Mouse (Mus musculus) embryonic facial prominence, embryonic 10.5 days (tissue): ENCODE measurements around the gene Acbd5. TPM values are rescaled to one million over a fixed set of nuclear protein-coding genes. Genes with fewer than 3 reads are reported as not detected.

Source experiments
- DNase-seq: peaks from one replicate; pipeline ENCODE4 v3.0.0-alpha.2; 2017; ENCODE audit warnings: low spot score
- H3K27ac ChIP-seq: fragments of 300-500 bp; sonication (generic); replicated peaks from 2 replicates; pipeline ENCODE4 v1.5.1; 2016; ENCODE audit warnings: mild to moderate bottlenecking
- H3K27me3 ChIP-seq: fragments of 300-500 bp; sonication (generic); replicated peaks from 2 replicates; pipeline ENCODE4 v1.6.1; 2016; ENCODE audit warnings: low read depth, mild to moderate bottlenecking; ENCODE audit not compliant: poor library complexity, severe bottlenecking
- H3K36me3 ChIP-seq: fragments of 300-500 bp; sonication (generic); replicated peaks from 2 replicates; pipeline ENCODE4 v1.6.1; 2016; ENCODE audit warnings: mild to moderate bottlenecking, moderate library complexity
- H3K4me1 ChIP-seq: fragments of 300-500 bp; sonication (generic); 2 replicates; pipeline ENCODE4 v1.6.1; 2016
- H3K4me3 ChIP-seq: fragments of 300-500 bp; sonication (generic); 2 replicates; pipeline ENCODE4 v1.5.1; 2016; ENCODE audit warnings: mild to moderate bottlenecking, moderate library complexity
- H3K9me3 ChIP-seq: fragments of 300-500 bp; sonication (generic); 2 replicates; pipeline ENCODE4 v1.6.1; 2016; ENCODE audit warnings: mild to moderate bottlenecking
- WGBS: fragments of 180-500 bp; shearing (Covaris S2); methylation state at CpG from one replicate; pipeline ENCODE4 v1.1.7; 2016; 5-methylcytosine and 5-hydroxymethylcytosine counted together
- polyA plus RNA-seq: library from polyadenylated mRNA; unstranded; fragments of >200 nt; fragmentation: Nextera tagmentation; extraction: Ambion mirVana; gene quantifications from 2 replicates; pipeline ENCODE4 v1.2.1, GENCODE M21; 2016

The Acbd5 gene
- 28.5 and 29.2 TPM in 2 replicates for polyA plus RNA-seq

GRCm38 (mm10) chr2:23067552-23068369, at the start of gene Acbd5:
Gene Acbd5 (plus strand): TSS chr2:23068167.
- no peaks in the 10 kb centered on the region for H3K27me3 ChIP-seq
- H3K36me3 ChIP-seq = peaks cover 3% of the 10 kb centered on the region; the same call in 1 of the 2 replicates
- no peaks in the 10 kb centered on the region for H3K9me3 ChIP-seq
- peak within 1 kb of the TSS; percentile 89 for H3K27ac ChIP-seq
- peak; percentile 95 for DNase-seq
- H3K4me3 ChIP-seq = peak within 1 kb of the TSS; percentile 80
- 0 out of 2 replicates have a peak, but pooled peaks cover 3% of the 10 kb centered on the region for H3K4me1 ChIP-seq
- 4% methylated on average over 34 of the region's 34 CpGs for WGBS

- Histone ChIP-seq H3K27me3 (no peaks in the 10 kb centered on the region), H3K27ac (no peak overlapping the region), H3K4me3 (no peak overlapping the region), H3K4me1 (peaks cover 11% of the 10 kb centered on the region; the same call in 1 of the 2 replicates), H3K9me3 (no peaks in the 10 kb centered on the region), H3K36me3 (peaks cover 11% of the 10 kb centered on the region)
- DNase-seq = no peak
- WGBS = 92% methylated on average over 2 of the region's 2 CpGs
Measured at GRCm38 (mm10) chr2:23019170-23019569, 48.8 kb upstream of the Acbd5 start.

GRCm38 (mm10) chr2:23021320-23021719, 46.6 kb upstream of the Acbd5 start:
- H3K9me3 ChIP-seq = no peaks in the 10 kb centered on the region
- H3K27me3 ChIP-seq = no peaks in the 10 kb centered on the region
- peaks cover 11% of the 10 kb centered on the region for H3K36me3 ChIP-seq
- H3K4me1 ChIP-seq = 0 out of 2 replicates have a peak, but pooled peaks cover 2% of the 10 kb centered on the region
- no peak overlapping the region for H3K4me3 ChIP-seq
- DNase-seq = no peak
- WGBS = 88% methylated on average over 4 of the region's 4 CpGs
- H3K27ac ChIP-seq = no peak overlapping the region

GRCm38 (mm10) chr2:23021721-23022120, 46.2 kb upstream of the Acbd5 start:
- no peaks in the 10 kb centered on the region for H3K9me3 ChIP-seq
- no peak overlapping the region for H3K4me3 ChIP-seq
- no peak overlapping the region for H3K27ac ChIP-seq
- H3K36me3 ChIP-seq = peaks cover 11% of the 10 kb centered on the region
- 0 out of 2 replicates have a peak, but pooled peaks cover 2% of the 10 kb centered on the region for H3K4me1 ChIP-seq
- H3K27me3 ChIP-seq = no peaks in the 10 kb centered on the region
- WGBS = 67% methylated on average over 4 of the region's 4 CpGs
- DNase-seq = no peak

GRCm38 (mm10) chr2:23023023-23023422, 44.9 kb upstream of the Acbd5 start:
- no peak for DNase-seq
- Histone ChIP-seq H3K4me3 (no peak overlapping the region), H3K9me3 (no peaks in the 10 kb centered on the region), H3K36me3 (peaks cover 11% of the 10 kb centered on the region), H3K4me1 (0 out of 2 replicates have a peak, but pooled peaks cover 2% of the 10 kb centered on the region), H3K27me3 (no peaks in the 10 kb centered on the region), H3K27ac (no peak overlapping the region)
- 86% methylated on average over 3 of the region's 3 CpGs for WGBS

- H3K4me3 ChIP-seq = no peak overlapping the region
- no peaks in the 10 kb centered on the region for H3K9me3 ChIP-seq
- no peak for DNase-seq
- H3K27me3 ChIP-seq = no peaks in the 10 kb centered on the region
- peaks cover 7% of the 10 kb centered on the region for H3K36me3 ChIP-seq
- 91% methylated on average over 4 of the region's 4 CpGs for WGBS
- 0 out of 2 replicates have a peak, but pooled peaks cover 2% of the 10 kb centered on the region for H3K4me1 ChIP-seq
- no peak overlapping the region for H3K27ac ChIP-seq
Measured at GRCm38 (mm10) chr2:23023714-23024282, 44.2 kb upstream of the Acbd5 start.

GRCm38 (mm10) chr2:23026379-23026778, 41.6 kb upstream of the Acbd5 start:
- peaks cover 20% of the 10 kb centered on the region for H3K36me3 ChIP-seq
- 0 out of 2 replicates have a peak, but pooled peaks cover 2% of the 10 kb centered on the region for H3K4me1 ChIP-seq
- no peaks in the 10 kb centered on the region for H3K27me3 ChIP-seq
- no peaks in the 10 kb centered on the region for H3K9me3 ChIP-seq
- 89% methylated on average over 1 of the region's 1 CpGs for WGBS
- H3K4me3 ChIP-seq = no peak overlapping the region
- no peak overlapping the region for H3K27ac ChIP-seq
- DNase-seq = no peak

GRCm38 (mm10) chr2:23028826-23029225, 39.1 kb upstream of the Acbd5 start:
- no peaks in the 10 kb centered on the region for H3K9me3 ChIP-seq
- H3K4me3 ChIP-seq = no peak overlapping the region
- no peak for DNase-seq
- no peaks in the 10 kb centered on the region for H3K4me1 ChIP-seq
- no peak overlapping the region for H3K27ac ChIP-seq
- H3K36me3 ChIP-seq = peaks cover 36% of the 10 kb centered on the region
- 84% methylated on average over 4 of the region's 4 CpGs for WGBS
- H3K27me3 ChIP-seq = no peaks in the 10 kb centered on the region

- WGBS = 92% methylated on average over 4 of the region's 4 CpGs
- no peak overlapping the region for H3K4me3 ChIP-seq
Measured at GRCm38 (mm10) chr2:23030631-23031030, 37.3 kb upstream of the Acbd5 start.

GRCm38 (mm10) chr2:23034692-23035435, 33.1 kb upstream of the Acbd5 start:
- peaks cover 9% of the 10 kb centered on the region; the same call in 1 of the 2 replicates for H3K4me1 ChIP-seq
- no peak overlapping the region for H3K4me3 ChIP-seq
- H3K27ac ChIP-seq = no peak overlapping the region
- H3K36me3 ChIP-seq = peaks cover 34% of the 10 kb centered on the region
- DNase-seq = no peak
- H3K9me3 ChIP-seq = no peaks in the 10 kb centered on the region
- H3K27me3 ChIP-seq = no peaks in the 10 kb centered on the region
- WGBS = 92% methylated on average over 3 of the region's 3 CpGs

More at GRCm38 (mm10) chr2:23030631-23031030, 37.3 kb upstream of the Acbd5 start:
- Histone ChIP-seq H3K4me1 (no peaks in the 10 kb centered on the region), H3K27me3 (no peaks in the 10 kb centered on the region), H3K36me3 (peaks cover 40% of the 10 kb centered on the region), H3K27ac (no peak overlapping the region), H3K9me3 (no peaks in the 10 kb centered on the region)
- no peak for DNase-seq

GRCm38 (mm10) chr2:23035467-23035866, 32.5 kb upstream of the Acbd5 start:
- H3K27me3 ChIP-seq = no peaks in the 10 kb centered on the region
- peaks cover 28% of the 10 kb centered on the region for H3K36me3 ChIP-seq
- no peaks in the 10 kb centered on the region for H3K9me3 ChIP-seq
- WGBS = 96% methylated on average over 1 of the region's 1 CpGs
- DNase-seq = no peak
- no peak overlapping the region for H3K27ac ChIP-seq
- H3K4me1 ChIP-seq = peaks cover 9% of the 10 kb centered on the region; the same call in 1 of the 2 replicates
- no peak overlapping the region for H3K4me3 ChIP-seq
